Mouse (Mus musculus): Measurements from ENCODE around the gene Piga. TPM values are rescaled to one million over a fixed set of nuclear protein-coding genes. Genes with fewer than 3 reads are reported as not detected.

Piga gene
- polyA plus RNA-seq, 1 experiment from 2014 or later: 11.8 TPM

DNA sequence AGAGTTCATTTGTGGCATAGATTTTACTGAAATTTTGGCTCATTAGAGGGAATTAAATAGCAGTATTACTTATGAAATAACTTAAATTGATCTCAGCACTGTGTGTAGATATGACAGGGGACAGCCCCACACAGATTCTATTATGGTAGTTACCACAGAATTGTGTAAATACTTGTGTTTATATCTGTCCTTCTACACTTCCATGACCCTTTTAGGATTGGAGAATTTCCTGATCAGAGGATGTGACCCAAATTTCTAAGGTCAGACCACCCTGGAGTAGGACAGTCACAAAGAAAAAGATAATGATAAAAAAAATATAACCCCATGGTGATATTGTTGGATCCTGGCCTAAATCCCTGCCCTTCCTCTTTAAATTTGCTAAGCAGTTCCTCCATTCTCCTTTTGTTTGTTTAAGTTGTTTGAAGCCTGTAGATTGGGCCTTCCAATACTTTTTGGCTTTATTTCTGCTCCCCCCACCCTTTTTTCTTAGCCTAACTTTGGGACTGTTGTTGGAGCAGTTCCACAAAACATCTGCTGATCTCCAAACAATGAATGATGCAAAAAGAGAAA, 14.4 kb upstream of the Piga start:
- DNase-seq (ENCODE audit: low spot score) (no peak), ATAC-seq (ENCODE audit: low read depth) (no peak)
- no peak overlapping the region for H3K27ac ChIP-seq (replicated peaks; ENCODE audit: low read depth, low read length)

DNA sequence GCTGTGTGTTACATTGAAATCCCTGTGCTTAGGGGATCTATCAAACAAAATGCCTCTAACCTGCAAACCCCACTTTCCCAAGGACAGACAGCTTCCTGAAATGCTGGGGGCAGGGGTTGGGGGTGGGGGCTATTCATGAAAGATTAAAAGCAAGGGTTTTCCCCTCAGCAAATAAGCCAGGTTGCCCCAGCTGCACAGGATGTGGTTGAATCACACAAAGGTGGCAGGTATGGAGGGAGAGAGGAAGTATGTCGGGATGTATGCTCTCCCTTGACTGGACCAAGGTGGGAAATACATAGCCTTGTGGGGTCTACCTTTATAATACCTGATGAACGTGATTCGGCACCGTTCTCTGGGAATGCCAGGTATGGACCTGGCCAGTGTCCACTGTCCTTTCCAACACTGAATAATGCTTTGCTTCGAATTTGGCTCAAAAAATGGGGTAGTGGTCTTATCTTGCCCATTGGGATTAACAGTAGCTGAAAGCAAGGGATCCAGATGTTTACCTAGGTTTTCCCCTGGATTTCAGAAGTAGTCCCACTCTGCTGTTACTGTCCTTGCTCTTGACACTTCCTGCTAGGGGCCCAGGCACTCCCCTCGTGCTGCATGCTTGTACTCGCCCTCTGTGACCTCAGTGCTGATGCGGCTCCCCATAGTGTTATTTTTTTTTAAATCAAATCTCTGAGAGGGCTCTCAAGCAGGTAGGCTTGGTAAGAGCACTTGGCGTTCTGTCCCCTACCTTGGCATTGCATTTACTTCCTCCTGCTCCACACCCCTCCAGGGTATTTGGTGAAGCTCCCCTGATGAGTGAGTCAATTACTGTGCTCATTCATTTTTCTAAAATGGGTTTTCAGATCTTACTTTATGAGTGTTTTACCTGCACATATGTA, 13.2 kb upstream of the Piga start:
- ATAC-seq (ENCODE audit: low read depth) (no peak), DNase-seq (ENCODE audit: low spot score) (no peak)
- Histone ChIP-seq H3K9me3 (ENCODE audit: control insufficient read depth, low read length) (no peaks in the 10 kb centered on the region), H3K9ac (ENCODE audit: low read depth, low read length) (no peak overlapping the region), H3K36me3 (ENCODE audit: control insufficient read depth, insufficient read depth, low read length) (no peaks in the 10 kb centered on the region), H3K27me3 (replicated peaks; ENCODE audit: control insufficient read depth, insufficient read depth, low read length) (no peaks in the 10 kb centered on the region), H3K27ac (replicated peaks; ENCODE audit: low read depth, low read length) (no peak overlapping the region), H3K4me3 (ENCODE audit: low read depth, low read length) (no peak overlapping the region), H3K4me2 (ENCODE audit: low read depth, low read length) (no peak overlapping the region), H3K4me1 (ENCODE audit: control insufficient read depth, insufficient read depth, low read length) (no peaks in the 10 kb centered on the region)
- WGBS: 73% methylated on average over 9 of the region's 9 CpGs

More for the DNA sequence above, 14.4 kb upstream of the Piga start:
- no peak overlapping the region for H3K4me3 ChIP-seq (ENCODE audit: low read depth, low read length)
- H3K4me1 ChIP-seq (ENCODE audit: control insufficient read depth, insufficient read depth, low read length): no peaks in the 10 kb centered on the region
- H3K4me2 ChIP-seq (ENCODE audit: low read depth, low read length): no peak overlapping the region
- no peaks in the 10 kb centered on the region for H3K27me3 ChIP-seq (replicated peaks; ENCODE audit: control insufficient read depth, insufficient read depth, low read length)
- no peaks in the 10 kb centered on the region for H3K9me3 ChIP-seq (ENCODE audit: control insufficient read depth, low read length)
- no peaks in the 10 kb centered on the region for H3K36me3 ChIP-seq (ENCODE audit: control insufficient read depth, insufficient read depth, low read length)
- H3K9ac ChIP-seq (ENCODE audit: low read depth, low read length): no peak overlapping the region

GRCm38 (mm10) chrX:164408301-164408927, 11.2 kb upstream of the Piga start:
- no peak overlapping the region for H3K4me3 ChIP-seq (ENCODE audit: low read depth, low read length)
- ATAC-seq (ENCODE audit: low read depth): no peak
- H3K36me3 ChIP-seq (ENCODE audit: control insufficient read depth, insufficient read depth, low read length): no peaks in the 10 kb centered on the region
- no peaks in the 10 kb centered on the region for H3K9me3 ChIP-seq (ENCODE audit: control insufficient read depth, low read length)
- no peak overlapping the region for H3K27ac ChIP-seq (replicated peaks; ENCODE audit: low read depth, low read length)
- no peaks in the 10 kb centered on the region for H3K4me1 ChIP-seq (ENCODE audit: control insufficient read depth, insufficient read depth, low read length)
- H3K4me2 ChIP-seq (ENCODE audit: low read depth, low read length): no peak overlapping the region
- no peaks in the 10 kb centered on the region for H3K27me3 ChIP-seq (replicated peaks; ENCODE audit: control insufficient read depth, insufficient read depth, low read length)
- WGBS: 83% methylated on average over 3 of the region's 3 CpGs
- DNase-seq (ENCODE audit: low spot score): no peak
- H3K9ac ChIP-seq (ENCODE audit: low read depth, low read length): no peak overlapping the region

DNA sequence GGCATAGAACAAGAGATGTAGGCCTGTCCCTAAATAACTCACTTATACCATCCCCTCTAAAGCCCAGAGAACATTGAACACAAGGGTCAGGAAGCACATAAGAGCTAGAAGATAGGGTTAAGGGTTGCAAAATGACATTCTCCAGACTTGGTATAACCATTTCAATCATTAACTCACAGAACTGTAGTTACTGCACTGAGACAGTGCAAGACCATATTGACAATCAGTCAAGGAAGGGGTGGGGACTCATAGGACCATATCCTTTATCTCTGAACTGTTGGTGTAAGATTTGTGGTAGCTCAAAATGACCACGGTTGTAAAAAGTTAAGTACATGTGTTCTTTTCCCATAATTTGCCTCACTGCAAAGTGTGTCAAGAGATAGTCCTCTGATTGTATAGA, 9.0 kb upstream of the Piga start:
- H3K27ac ChIP-seq (replicated peaks; ENCODE audit: low read depth, low read length): no peak overlapping the region
- no peaks in the 10 kb centered on the region for H3K9me3 ChIP-seq (ENCODE audit: control insufficient read depth, low read length)
- DNase-seq (ENCODE audit: low spot score): no peak
- no peak overlapping the region for H3K4me3 ChIP-seq (ENCODE audit: low read depth, low read length)
- H3K4me1 ChIP-seq (ENCODE audit: control insufficient read depth, insufficient read depth, low read length): no peaks in the 10 kb centered on the region
- H3K9ac ChIP-seq (ENCODE audit: low read depth, low read length): no peak overlapping the region
- no peak for ATAC-seq (ENCODE audit: low read depth)
- WGBS: 88% methylated on average over 1 of the region's 1 CpGs
- no peaks in the 10 kb centered on the region for H3K36me3 ChIP-seq (ENCODE audit: control insufficient read depth, insufficient read depth, low read length)
- no peaks in the 10 kb centered on the region for H3K27me3 ChIP-seq (replicated peaks; ENCODE audit: control insufficient read depth, insufficient read depth, low read length)
- no peak overlapping the region for H3K4me2 ChIP-seq (ENCODE audit: low read depth, low read length)

DNA sequence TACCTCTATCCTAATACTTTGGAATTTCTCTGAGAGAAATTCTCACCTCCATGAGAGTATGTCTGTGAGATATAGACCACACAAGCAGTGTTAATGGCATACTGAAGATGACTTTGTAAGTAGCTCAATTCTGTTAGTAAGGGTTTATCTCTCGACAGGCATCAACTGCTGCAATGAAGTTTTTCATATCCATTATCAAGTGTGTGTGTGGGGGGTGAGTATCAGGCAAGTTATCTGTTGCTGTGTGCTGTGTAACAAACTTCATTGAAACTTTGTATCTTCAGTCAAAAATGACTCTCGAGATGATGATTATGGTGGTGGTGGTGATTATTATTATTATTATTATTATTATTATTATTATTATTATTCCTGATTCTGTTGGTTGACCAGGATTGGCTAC, 2.8 kb upstream of the Piga start:
- no peak for ATAC-seq (ENCODE audit: low read depth)
- Histone ChIP-seq H3K27me3 (replicated peaks; ENCODE audit: control insufficient read depth, insufficient read depth, low read length) (0 out of 2 replicates have a peak, but pooled peaks cover 16% of the 10 kb centered on the region), H3K27ac (replicated peaks; ENCODE audit: low read depth, low read length) (no peak overlapping the region), H3K4me2 (ENCODE audit: low read depth, low read length) (no peak overlapping the region), H3K4me3 (ENCODE audit: low read depth, low read length) (no peak overlapping the region), H3K9ac (ENCODE audit: low read depth, low read length) (no peak overlapping the region), H3K9me3 (ENCODE audit: control insufficient read depth, low read length) (no peaks in the 10 kb centered on the region), H3K36me3 (ENCODE audit: control insufficient read depth, insufficient read depth, low read length) (no peaks in the 10 kb centered on the region), H3K4me1 (ENCODE audit: control insufficient read depth, insufficient read depth, low read length) (no peaks in the 10 kb centered on the region)
- 83% methylated on average over 2 of the region's 2 CpGs for WGBS
- no peak for DNase-seq (ENCODE audit: low spot score)

DNA sequence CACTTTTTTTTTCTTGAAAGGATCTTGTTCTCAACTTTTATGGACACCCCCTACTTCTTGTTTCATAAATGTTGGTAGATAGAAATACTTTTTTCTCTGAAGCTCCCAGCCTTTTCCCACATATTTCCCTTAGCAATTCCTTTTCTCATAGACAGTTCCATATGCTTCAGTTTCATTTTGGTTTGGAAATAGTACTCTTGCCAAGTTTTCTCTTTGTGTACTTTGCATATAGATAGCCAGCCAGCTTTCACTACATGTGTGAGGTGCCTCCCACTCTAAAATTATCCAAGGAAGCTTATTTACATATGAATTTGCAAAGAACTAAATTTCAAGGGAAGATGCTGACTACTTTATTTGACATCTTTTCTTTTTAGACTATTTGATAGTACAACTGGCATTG, 1.6 kb upstream of the Piga start:
- ATAC-seq (ENCODE audit: low read depth) (no peak), DNase-seq (ENCODE audit: low spot score) (no peak)
- H3K36me3 ChIP-seq (ENCODE audit: control insufficient read depth, insufficient read depth, low read length): peaks cover 5% of the 10 kb centered on the region; the same call in 1 of the 2 replicates
- no peak overlapping the region for H3K27ac ChIP-seq (replicated peaks; ENCODE audit: low read depth, low read length)
- no peak overlapping the region for H3K4me3 ChIP-seq (ENCODE audit: low read depth, low read length)
- no peaks in the 10 kb centered on the region for H3K4me1 ChIP-seq (ENCODE audit: control insufficient read depth, insufficient read depth, low read length)
- H3K9ac ChIP-seq (ENCODE audit: low read depth, low read length): no peak overlapping the region
- no peak overlapping the region for H3K4me2 ChIP-seq (ENCODE audit: low read depth, low read length)
- 0 out of 2 replicates have a peak, but pooled peaks cover 17% of the 10 kb centered on the region for H3K27me3 ChIP-seq (replicated peaks; ENCODE audit: control insufficient read depth, insufficient read depth, low read length)
- H3K9me3 ChIP-seq (ENCODE audit: control insufficient read depth, low read length): no peaks in the 10 kb centered on the region

DNA sequence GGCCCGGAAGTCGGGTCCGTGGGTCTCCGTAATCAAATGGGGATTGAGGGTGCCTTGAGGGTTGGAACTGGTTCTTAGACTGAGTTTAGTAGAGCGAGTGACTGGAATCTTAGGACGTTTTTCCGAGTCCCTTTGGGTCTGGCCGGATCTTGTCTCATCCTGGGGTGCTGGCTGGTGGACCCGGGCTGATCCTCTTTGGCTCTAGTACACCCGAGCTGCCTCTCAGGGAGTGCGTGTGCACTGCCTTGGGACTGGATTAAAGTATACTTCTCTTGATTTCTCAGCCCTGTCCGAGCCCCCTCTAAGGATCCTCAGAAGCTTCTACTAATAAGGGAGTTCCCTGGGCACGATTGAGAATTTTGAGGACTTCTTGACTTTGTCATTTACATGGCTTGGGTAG, 368 bp downstream of the Piga start:
- Histone ChIP-seq H3K9me3 (ENCODE audit: control insufficient read depth, low read length) (no peaks in the 10 kb centered on the region), H3K36me3 (ENCODE audit: control insufficient read depth, insufficient read depth, low read length) (peaks cover 9% of the 10 kb centered on the region; the same call in 1 of the 2 replicates), H3K27ac (replicated peaks; ENCODE audit: low read depth, low read length) (no peak overlapping the region; the same call in 1 of the 2 replicates), H3K27me3 (replicated peaks; ENCODE audit: control insufficient read depth, insufficient read depth, low read length) (peaks cover 17% of the 10 kb centered on the region; the same call in 1 of the 2 replicates), H3K4me3 (ENCODE audit: low read depth, low read length) (peak overlapping the region; percentile 55), H3K4me2 (ENCODE audit: low read depth, low read length) (peak overlapping the region; percentile 55), H3K9ac (ENCODE audit: low read depth, low read length) (peak overlapping the region; percentile 76), H3K4me1 (ENCODE audit: control insufficient read depth, insufficient read depth, low read length) (no peaks in the 10 kb centered on the region)
- ATAC-seq (ENCODE audit: low read depth) (peak; percentile 7; the same call in 1 of the 2 replicates), DNase-seq (ENCODE audit: low spot score) (no peak)
- 25% methylated on average over 11 of the region's 13 CpGs for WGBS

GRCm38 (mm10) chrX:164420518-164420917, 931 bp downstream of the Piga start:
- Histone ChIP-seq H3K9ac (ENCODE audit: low read depth, low read length) (peak overlapping the region; percentile 76), H3K4me2 (ENCODE audit: low read depth, low read length) (peak overlapping the region; percentile 55), H3K4me3 (ENCODE audit: low read depth, low read length) (peak overlapping the region; percentile 55), H3K9me3 (ENCODE audit: control insufficient read depth, low read length) (no peaks in the 10 kb centered on the region), H3K27ac (replicated peaks; ENCODE audit: low read depth, low read length) (no peak overlapping the region), H3K4me1 (ENCODE audit: control insufficient read depth, insufficient read depth, low read length) (no peaks in the 10 kb centered on the region), H3K27me3 (replicated peaks; ENCODE audit: control insufficient read depth, insufficient read depth, low read length) (peaks cover 17% of the 10 kb centered on the region; the same call in 1 of the 2 replicates), H3K36me3 (ENCODE audit: control insufficient read depth, insufficient read depth, low read length) (peaks cover 9% of the 10 kb centered on the region; the same call in 1 of the 2 replicates)
- DNase-seq (ENCODE audit: low spot score): no peak
- ATAC-seq (ENCODE audit: low read depth): no peak
- WGBS: 42% methylated on average over 3 of the region's 3 CpGs

All from embryonic facial prominence, embryonic 14.5 days (tissue).